Mouse (Mus musculus): ENCODE data around the gene Idh3a.
"Not testable (repeated sequence)": the region's sequence is repeated elsewhere in the genome, so short reads cannot be mapped to it uniquely, and the experiment has no call there.

Idh3a gene

DNA sequence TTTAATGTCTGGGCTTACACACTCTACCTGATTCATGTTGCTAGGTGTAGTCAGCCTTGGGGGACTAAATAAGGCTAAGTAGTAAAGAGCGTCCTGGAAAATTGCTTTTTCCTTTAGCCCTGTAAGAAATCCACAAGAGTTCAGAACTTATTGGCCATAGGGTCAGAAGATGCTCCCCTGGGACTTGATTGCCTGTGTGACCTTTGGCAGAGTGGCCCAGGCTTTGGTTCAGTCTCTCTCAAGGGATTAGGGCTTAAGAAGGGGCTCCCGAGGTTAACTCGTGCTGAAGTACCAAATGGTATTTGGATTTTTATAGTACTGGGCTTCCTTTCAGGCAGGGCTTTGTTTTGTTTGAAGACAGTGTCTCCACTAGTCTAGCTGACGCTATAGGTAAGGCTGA lies 1.7 kb downstream of the Idh3a start:
- DNase-seq (ENCODE audit: low read depth, low spot score): no peak

DNA sequence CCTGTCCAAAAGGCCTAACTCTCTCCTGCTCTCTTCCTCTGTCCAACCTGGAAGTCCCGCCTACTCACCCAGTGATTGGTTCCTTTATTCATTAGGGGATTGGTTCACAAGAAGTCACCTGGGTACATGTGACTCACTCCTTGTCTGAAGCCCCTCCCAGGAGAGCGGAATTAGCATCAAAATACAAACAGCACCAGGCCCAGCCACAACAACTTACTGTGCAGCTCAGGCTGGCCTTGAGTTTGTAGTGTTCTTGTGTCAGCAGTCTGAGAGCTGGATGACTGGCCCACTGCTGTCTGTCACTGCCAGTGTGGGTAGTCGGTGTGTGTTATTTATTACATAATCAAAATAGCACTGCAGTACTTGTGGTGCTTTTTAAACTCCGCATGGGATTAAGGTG lies 7.5 kb downstream of the Idh3a start:
- not testable (repeated sequence) for DNase-seq (ENCODE audit: low read depth, low spot score)

DNA sequence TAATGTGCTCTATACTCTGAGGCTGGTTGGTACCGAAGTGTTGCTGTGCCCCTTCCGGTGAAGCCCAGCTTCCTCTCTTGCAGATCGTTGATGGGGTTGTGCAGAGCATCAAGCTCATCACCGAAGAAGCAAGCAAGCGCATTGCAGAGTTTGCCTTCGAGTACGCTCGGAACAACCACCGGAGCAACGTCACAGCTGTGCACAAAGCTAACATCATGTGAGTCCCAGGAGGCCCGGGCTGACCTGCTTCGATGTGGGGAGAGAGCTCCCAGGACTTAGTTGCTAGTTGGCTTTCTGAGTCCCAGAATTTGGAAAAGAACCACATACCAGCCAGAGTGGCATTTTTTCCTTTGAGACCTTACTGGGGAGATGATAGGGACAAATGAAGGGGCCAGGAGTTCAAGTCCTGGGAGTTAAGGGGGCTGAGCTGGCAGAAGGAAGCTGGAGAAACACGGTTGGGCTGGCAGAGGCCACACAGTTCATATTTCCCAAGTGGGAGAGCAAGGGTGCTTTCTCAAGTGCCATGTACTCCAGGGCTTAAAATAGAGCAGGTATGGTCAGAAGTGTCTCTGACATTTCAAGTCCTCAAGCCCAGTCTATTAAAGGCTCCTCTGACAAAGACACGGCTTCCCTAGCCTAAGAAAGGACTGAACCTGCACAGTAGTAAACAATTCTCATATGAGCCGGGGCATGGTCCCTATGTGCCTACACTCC lies 10.8 kb downstream of the Idh3a start:
- DNase-seq (ENCODE audit: low read depth, low spot score): no peak

DNA sequence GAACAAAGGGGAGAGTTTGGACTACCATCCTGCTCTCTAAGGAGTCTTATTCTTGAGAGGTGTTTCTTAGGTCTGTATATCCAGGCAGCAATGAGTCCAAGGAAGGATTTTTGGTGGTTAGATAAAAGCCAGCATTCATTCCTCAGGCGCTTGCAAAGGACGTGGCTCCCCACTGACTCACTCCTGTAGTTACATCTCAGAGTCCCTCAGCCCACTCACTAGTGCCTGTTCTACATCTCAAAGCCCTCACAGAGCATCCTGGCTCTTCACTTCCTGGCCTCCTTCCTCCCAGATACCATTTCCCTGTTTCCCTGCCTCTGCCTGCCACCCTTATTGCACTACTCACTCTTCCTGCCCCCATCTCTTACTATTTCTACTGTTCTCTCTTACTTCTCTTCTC lies 16.3 kb downstream of the Idh3a start:
- no peak for DNase-seq (ENCODE audit: low read depth, low spot score)

- no peak for DNase-seq (ENCODE audit: low read depth, low spot score)
These were observed 16.8 kb downstream of the Idh3a start for GRCm38 (mm10) chr9:54602916-54603315.

DNA sequence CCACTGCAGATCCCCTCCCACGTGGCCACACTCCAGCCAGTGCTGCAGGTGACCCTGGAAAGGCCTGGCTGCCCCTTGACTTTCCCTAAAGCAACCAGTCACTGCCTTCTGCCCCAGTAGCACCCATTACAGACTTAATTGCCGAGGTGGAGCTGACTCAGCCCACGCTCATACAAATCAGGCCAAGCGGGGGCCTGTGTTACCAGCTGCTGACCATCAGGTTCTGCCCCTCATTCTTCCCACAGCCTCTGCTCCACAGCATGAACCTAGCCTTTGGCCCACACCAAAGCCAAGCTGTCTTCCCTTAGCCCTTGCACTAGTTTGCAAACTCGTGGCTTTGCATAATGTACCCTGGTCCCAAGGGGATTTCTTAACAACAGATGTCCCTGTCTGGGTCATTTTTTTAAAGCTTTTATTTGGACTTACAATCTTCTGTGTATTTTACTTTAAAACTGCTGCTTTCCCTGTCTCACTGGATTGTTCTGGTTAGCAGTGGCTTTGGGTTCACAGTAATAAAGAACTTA lies 18.1 kb downstream of the Idh3a start:
- DNase-seq (ENCODE audit: low read depth, low spot score): no peak

GRCm38 (mm10) chr9:54604886-54605285 lies 18.8 kb downstream of the Idh3a start:
- DNase-seq (ENCODE audit: low read depth, low spot score): peak; percentile 23

- DNase-seq (ENCODE audit: low read depth, low spot score): no peak
These were observed 26.7 kb downstream of the Idh3a start for GRCm38 (mm10) chr9:54612781-54613191.

DNA sequence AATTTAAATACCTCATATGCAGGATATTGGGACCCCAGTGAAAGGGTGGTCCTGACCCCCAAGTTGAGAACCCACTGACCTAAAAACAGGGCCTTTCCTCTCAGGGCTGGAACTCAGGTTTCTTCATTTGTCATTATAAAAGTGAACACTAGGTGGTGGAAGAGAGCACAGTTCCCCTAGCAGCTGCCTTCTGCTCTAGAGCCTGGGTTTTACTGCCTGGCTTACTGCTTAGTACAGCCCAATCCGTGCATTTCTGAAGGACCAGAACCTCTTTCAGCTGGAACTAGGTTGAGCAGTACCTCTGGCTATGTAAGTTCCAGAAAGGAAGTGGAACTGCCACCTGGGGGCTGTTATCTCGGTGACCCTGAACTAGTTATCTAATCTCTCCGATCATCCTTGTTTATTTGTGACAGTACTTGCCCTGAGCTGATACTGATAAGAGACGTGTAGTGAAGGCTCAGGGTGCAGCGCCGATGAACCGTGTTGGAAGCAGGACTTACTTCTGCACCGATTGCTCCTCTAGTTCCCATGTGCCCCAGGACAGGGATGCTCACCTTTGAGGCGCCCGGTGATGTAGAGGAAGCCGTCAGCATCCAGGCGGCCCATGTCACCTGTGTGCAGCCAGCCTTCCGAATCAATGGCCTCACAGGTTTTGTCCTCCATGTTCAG lies 28.2 kb downstream of the Idh3a start:
- peak; percentile 45 for DNase-seq (ENCODE audit: low read depth, low spot score)

DNA sequence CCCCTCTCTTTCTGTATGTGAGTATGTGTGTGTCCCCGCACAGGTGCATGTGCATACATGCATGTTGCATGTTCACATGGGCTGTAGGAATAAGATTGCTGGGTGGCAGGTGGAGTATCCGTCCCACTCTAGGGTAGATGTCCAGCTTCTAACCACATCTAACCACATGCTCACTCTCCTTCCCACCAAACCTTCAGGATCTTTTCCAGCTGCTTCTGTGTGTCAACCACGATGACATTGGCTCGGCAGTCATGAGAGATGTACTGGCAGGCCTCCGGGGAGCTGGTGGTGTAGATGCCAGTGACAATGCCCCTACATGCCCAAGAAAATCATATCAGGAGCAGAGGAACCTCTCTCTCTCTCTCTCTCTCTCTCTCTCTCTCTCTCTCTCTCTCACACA lies 41.1 kb downstream of the Idh3a start:
- DNase-seq (ENCODE audit: low read depth, low spot score): no peak

GRCm38 (mm10) chr9:54628752-54629151 lies 42.6 kb downstream of the Idh3a start:
- no peak for DNase-seq (ENCODE audit: low read depth, low spot score)

DNA sequence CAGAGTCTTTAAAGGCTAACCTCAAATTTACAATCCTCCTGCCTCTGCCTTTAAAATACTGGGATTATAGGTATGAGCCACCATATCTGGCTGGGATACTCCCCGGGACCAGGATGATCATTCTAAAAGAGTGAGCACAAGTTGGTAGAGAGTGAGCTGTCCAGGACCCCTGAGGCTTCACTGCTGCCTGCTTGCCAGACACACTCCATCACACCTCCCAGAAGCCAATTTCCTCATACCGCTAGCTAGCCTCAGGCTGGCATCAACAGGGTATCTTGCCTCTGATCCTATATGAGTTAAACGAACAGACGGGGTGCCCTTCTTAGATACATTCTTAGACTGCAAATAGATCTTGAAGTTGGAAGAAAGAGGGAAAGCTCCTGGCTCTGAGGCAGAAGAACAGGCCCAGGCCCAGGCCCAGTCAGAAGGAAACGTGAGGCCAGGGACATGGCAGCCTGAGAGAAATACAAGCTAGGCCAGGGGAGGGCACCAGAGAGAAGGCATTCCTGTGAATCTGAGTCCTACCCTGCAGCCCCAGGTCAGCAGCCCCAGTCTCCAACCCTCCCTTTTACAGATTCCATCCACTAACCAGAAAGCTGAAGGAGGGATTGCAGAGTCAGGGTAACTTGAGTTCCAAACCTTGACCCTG lies 43.6 kb downstream of the Idh3a start:
- no peak for DNase-seq (ENCODE audit: low read depth, low spot score)

GRCm38 (mm10) chr9:54630905-54631304 lies 44.8 kb downstream of the Idh3a start:
- DNase-seq (ENCODE audit: low read depth, low spot score): no peak

- DNase-seq (ENCODE audit: low read depth, low spot score): no peak
These were observed 47.3 kb downstream of the Idh3a start for GRCm38 (mm10) chr9:54633401-54633800.

GRCm38 (mm10) chr9:54637510-54638314 lies 51.6 kb downstream of the Idh3a start:
- no peak for DNase-seq (ENCODE audit: low read depth, low spot score)

- DNase-seq (ENCODE audit: low read depth, low spot score): no peak
These were observed 53.1 kb downstream of the Idh3a start for GRCm38 (mm10) chr9:54639192-54639591.

DNA sequence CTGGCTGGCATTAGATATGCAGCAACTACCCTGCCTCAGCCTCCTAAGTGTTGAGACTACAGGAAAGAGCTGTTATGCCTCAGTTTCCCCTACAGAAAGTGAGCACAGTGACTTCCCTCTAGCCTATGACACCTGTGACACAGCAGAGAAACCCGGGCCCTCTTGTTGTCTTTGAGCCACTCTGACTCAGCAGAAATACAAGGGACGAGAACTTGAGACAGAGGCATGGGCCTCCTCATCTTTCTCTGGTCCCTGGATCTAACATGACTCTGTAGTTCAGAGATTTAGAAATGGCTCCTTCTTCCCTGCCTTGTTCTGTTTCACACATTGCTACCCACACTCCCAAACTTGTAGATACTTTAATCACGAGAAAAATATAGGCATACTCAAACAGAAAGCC lies 55.4 kb downstream of the Idh3a start:
- no peak for DNase-seq (ENCODE audit: low read depth, low spot score)

DNA sequence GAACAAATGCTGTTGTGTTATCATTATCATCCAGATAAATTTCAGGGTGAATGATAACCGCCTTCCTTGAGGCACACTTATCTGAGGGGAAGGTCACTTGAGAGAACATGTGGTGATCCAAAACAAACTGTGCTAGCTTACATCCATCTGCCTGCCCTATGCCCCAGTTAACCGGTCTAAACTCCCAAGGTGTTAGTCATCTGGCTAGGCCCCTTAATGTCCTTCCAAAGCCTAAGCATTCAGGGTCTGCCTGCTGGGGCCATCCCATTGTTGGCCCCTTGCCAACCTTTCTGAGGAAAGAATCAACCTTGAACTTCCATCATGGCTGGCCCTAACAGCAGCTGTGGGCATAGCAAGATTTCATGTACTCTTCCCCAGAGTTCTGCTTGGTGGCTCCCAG lies 56.0 kb downstream of the Idh3a start:
- no peak for DNase-seq (ENCODE audit: low read depth, low spot score)

DNA sequence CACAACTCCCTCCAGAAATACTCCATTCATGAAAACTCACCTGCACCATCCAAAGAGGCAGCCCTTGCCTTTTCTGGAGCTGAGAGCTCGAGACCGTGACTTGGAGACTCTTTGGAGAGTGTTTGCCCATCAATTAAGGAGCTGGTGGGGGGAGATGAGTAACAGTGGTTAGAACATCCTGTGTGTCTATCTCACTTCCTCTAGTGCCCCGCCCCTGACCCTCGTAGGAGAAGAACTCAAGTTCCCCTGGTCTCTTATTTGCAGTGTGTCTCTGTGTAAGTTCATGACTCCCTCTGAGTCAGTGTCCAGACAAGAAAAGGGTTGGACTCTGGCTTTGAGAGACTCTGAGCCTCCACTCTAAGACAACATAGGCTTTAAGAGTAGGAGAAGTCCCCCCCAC lies 56.4 kb downstream of the Idh3a start:
- no peak for DNase-seq (ENCODE audit: low read depth, low spot score)

GRCm38 (mm10) chr9:54643179-54643578 lies 57.0 kb downstream of the Idh3a start:
- no peak for DNase-seq (ENCODE audit: low read depth, low spot score)

DNA sequence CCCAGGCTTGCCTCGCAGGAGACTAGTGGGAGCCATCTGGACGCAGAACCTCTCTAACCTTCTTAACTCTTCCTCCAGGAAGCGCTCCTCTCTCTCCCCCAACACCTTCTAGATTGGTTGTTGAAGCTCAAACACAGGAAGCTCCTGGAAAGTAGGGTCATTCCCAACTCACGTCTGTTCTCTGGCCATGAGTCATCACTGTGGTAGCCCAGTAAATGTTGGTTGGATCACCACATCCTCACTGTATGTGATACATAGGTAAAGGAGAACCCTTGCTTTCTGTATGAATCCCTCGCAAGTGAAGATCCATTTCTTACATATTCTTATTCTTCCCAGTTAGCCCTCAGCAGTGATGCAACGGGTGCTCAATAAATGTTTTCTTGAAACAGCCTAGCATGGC lies 59.4 kb downstream of the Idh3a start:
- DNase-seq (ENCODE audit: low read depth, low spot score): no peak

- no peak for DNase-seq (ENCODE audit: low read depth, low spot score)
These were observed 60.1 kb downstream of the Idh3a start for GRCm38 (mm10) chr9:54646252-54646651.
